Mouse (Mus musculus): ENCODE data around the gene Leap2. TPM values are rescaled to one million over a fixed set of nuclear protein-coding genes. Genes with fewer than 3 reads are reported as not detected.

The Leap2 gene
- not detected for total RNA-seq (2021)
- long read RNA-seq, experiment 1: 0 reads
- long read RNA-seq, experiment 2: 0 reads

DNA sequence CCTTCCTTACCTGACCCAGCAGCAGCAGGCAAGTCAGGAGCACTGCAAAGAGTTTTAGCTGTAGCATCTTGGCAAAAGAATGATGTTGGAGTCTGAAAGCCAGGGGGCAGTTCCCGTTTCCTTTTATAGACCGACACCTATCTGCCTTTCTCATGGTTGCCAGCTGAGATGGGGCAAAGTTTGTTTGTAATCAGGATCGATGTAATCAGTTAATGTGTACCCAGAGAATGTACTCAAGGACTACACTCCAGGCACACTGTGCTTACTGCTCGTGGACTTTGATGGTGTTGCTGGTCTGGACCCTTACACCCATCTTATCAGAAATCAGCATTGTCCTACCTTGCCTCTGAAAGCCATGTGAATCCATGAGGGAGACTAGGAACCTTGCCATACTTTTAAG, at the start of gene Leap2:
Gene Leap2 (minus strand): TSS at position 135 of the 400 bp plus-strand sequence.
- Histone ChIP-seq H3K27ac (no peak within 1 kb of the TSS), H3K4me3 (no peak within 1 kb of the TSS)
- no peak for TF ChIP-seq CTCF (IDR thresholded peaks at IDR 0.05)
- DNase-seq (ENCODE audit: extremely low spot score in 1 of 2, low spot score in 2 of 2): no peak
- intact Hi-C loops (cut with DNase I): no loop called here

DNA sequence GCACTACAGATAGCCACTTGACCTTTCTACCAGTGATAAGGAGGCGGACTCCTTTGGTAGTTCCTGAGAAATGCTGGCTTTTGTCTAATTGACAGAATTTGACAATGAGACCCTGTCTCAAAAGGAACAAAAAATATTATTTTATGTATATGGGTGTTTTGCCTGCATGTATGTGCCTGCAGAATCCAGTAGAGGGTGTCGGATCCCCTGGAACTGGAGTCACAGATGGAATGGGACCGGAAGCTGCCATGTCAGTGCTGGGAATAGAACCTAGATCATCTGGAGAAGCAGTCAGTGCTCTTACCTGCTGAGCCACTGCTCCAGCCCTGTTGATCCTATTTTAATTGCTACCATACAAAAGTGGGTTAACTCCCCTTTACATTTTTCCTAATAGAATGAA, 49.7 kb upstream of the Leap2 start:
- H3K4me3 ChIP-seq: no peak overlapping the region
- intact Hi-C loops (cut with DNase I): loop anchor here (5.0 kb wide), 1 partner anchor 95 kb away; the partner anchor contains the start of gene Kif3a

DNA sequence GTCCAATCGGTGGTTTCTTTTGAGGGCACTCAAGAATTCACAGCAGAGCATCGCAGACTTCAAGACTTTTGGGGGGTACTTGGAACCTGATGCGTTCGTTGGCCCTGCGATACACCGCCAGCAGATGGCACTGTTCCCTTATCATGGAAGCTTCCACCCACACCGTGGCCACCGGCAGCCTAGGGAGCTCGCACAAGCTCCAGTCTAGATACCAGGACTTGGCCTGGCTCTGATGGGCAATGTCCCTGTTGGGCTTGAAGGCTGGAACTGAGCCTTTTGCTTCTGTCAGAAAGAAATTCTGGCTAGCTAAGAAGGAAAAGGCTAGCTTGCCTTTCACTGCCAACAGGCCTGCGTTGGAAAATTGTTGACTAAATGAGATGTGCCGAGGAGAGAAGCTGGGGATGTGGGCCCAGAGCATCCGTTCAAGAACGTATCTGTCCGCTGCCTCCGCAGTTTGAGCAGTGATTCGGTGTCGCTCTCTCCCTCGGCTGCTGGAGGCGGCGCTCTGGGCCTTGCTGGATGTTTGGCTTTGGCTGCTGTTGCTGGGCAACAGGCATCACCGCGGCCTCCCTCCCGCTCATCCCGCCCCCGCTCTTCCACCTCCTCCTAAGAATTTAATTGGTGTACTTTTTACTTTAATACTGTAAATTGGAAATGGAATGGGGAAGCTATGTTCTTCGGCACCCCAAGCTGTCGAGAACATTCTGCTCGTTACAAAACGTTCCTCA, 47.2 kb upstream of the Leap2 start, which contains the start of gene Gm9837:
Gene Gm9837 (minus strand): TSS at position 512 of the 728 bp plus-strand sequence.
- TF ChIP-seq CTCF (IDR thresholded peaks at IDR 0.05): peak; percentile 92
- intact Hi-C loops (cut with DNase I): loop anchor here (1.0 to 10.0 kb wide), 7 partner anchors 27 to 375 kb away; partner anchors contain the start of gene Kif3a
- DNase-seq (ENCODE audit: extremely low spot score in 1 of 2, low spot score in 2 of 2): peak; percentile 91 to 94
- H3K27ac ChIP-seq: peak within 1 kb of the TSS; percentile 85
- H3K4me3 ChIP-seq: peak within 1 kb of the TSS; percentile 29

More for the DNA sequence above, 49.7 kb upstream of the Leap2 start:
- TF ChIP-seq CTCF (IDR thresholded peaks at IDR 0.05): peak; percentile 39
- H3K27ac ChIP-seq: no peak overlapping the region
- no peak for DNase-seq (ENCODE audit: extremely low spot score in 1 of 2, low spot score in 2 of 2)

DNA sequence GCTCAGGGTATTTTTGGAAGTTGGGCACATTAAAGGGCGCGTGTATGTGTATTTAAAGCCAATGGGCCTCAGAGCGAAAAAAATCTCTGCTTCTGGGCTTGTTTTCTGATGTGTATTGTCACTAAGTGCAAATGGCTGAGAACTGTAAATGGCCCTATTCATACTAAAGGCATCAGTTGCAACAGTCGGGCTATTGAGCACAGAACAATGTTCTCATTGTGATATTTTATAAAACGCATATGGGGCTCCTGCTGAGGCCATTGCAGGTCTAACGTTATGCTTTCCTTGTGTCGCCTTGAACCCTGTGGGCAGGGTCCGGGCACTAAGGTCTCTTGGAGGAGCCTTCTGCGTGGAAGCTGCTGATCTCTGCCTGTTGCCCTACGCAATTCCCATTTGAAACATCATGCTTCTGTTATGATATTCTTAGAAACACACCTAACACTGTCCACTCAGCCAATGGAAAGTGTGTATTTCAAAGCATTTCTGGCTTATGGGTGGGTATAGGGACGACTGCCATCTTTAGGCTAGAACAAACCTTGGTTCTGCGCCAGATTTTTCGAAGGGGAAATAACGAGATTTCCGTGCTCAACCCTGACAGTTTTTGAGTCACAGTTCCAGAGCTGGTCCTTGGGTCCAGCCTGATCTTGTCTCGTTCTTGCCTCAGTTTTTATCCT, 46.5 kb upstream of the Leap2 start:
- DNase-seq (ENCODE audit: extremely low spot score in 1 of 2, low spot score in 2 of 2): peak in 1 of 2 experiments; percentile 33
- intact Hi-C loops (cut with DNase I): loop anchor here (10.0 kb wide), 1 partner anchor 375 kb away; no protein-coding TSS in a partner anchor
- Histone ChIP-seq H3K27ac (peak overlapping the region; percentile 85), H3K4me3 (no peak overlapping the region; the same call in 1 of the 2 replicates)
- no peak for TF ChIP-seq CTCF (IDR thresholded peaks at IDR 0.05)

DNA sequence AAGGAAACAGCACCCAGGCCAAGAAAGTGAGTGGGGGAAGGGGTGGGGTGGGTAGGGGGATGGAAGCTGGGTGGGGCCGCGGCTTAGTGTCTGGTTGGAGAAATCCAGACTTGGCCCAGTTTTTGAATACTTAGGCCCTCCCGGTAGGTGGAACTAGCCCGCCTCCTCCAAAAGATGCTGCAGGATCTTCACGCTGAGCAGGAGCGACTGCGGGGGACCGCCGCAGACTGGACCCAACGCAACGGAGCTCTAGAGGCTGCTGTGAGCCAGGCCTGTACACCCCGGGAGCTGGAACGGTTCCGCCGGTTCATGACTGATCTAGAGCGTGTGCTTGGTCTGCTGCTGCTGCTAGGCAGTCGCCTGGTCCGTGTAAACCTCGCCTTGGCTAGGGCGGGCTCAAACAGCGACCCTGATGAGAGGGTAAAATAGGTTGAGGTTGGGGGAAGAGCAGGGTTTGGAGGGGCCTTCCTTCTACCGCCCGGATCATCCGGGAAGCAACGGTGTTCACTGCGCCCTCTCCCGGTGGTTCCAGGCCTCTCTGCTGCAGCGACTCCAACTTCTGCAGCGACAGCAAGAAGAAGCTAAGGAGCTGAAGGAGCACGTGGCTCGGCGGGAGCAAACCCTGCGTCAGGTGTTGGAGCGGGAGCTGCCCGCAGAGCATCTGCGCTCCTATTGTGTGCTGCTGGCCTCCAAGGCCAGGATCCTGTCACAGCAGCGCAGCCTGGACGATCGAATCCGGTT, 43.4 kb upstream of the Leap2 start:
- peak; percentile 85 for TF ChIP-seq CTCF (IDR thresholded peaks at IDR 0.05)
- intact Hi-C loops (cut with DNase I): loop anchor here (10.0 kb wide), 1 partner anchor 378 kb away; no protein-coding TSS in a partner anchor
- peak overlapping the region; percentile 38 for H3K4me3 ChIP-seq
- DNase-seq (ENCODE audit: extremely low spot score in 1 of 2, low spot score in 2 of 2): peak; percentile 85 to 86
- H3K27ac ChIP-seq: peak overlapping the region; percentile 77

DNA sequence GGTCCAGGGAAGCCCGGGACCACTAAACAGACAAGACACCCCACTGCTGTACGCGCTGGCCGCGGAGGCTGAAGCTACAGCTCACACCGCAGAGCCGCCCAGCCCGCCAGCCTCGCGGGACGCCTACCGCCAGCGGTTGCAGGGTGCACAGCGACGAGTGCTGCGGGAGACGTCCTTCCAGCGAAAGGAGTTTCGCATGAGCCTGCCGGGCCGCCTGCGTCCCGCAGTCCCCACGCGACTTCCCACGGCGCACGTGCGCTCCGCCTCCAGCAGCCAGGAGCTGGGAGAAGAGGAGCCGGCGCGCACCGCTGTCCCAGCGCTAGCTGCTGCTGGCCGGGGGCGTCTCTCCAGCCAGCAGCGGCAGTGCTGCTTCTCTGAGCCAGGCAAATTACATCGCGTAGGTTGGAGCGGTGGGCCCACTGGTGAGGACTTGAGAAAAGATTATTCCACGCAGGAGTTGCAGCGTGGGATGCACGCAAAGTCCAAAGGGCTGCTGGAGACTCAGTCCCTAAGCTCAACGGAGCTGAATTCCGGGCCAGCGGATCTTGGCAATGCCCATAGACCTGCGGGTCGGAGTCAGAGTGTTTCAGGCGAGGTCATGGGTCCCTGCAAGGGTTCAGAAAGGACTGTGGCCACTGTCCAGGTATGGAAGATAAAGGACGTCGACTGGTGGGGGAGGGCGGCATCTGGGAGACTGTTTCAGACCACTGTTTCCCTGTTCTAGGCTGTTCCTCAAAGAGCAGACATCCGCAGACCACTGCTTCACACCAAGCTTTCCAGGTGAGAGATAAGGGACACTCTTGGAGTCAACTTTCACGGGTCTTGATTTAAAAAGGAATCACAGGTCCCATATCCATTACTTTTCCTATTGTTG, 40.8 kb upstream of the Leap2 start:
- intact Hi-C loops (cut with DNase I): loop anchor here (10.0 kb wide), 1 partner anchor 381 kb away; no protein-coding TSS in a partner anchor
- H3K27ac ChIP-seq: peak overlapping the region; percentile 74
- H3K4me3 ChIP-seq: peak overlapping the region; percentile 49
- peak; percentile 75 to 78 for DNase-seq (ENCODE audit: extremely low spot score in 1 of 2, low spot score in 2 of 2)
- TF ChIP-seq CTCF (IDR thresholded peaks at IDR 0.05): no peak

DNA sequence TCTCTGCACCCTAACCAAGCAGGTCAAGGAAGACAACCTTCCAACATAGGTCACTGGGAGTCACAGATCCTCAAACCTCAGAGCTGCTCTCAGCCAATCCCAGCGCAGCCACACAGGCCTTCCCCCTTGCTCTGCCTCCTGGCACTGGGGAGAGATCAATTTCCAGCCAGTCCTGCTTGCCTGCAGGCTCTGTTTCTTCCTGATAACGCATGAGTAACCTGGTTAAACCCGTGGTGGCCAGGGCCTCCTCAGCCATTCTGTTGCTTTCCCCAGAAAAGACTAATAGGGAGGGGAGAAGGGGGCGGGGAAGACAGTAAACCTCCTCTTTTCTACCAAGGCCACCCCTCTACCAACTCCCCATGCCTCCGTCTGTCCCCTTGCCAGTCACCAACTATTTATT, 38.8 kb upstream of the Leap2 start:
- intact Hi-C loops (cut with DNase I): loop anchor here (10.0 kb wide), 1 partner anchor 383 kb away; no protein-coding TSS in a partner anchor
- Histone ChIP-seq H3K4me3 (no peak overlapping the region), H3K27ac (no peak overlapping the region)
- TF ChIP-seq CTCF (IDR thresholded peaks at IDR 0.05): no peak
- DNase-seq (ENCODE audit: extremely low spot score in 1 of 2, low spot score in 2 of 2): no peak

DNA sequence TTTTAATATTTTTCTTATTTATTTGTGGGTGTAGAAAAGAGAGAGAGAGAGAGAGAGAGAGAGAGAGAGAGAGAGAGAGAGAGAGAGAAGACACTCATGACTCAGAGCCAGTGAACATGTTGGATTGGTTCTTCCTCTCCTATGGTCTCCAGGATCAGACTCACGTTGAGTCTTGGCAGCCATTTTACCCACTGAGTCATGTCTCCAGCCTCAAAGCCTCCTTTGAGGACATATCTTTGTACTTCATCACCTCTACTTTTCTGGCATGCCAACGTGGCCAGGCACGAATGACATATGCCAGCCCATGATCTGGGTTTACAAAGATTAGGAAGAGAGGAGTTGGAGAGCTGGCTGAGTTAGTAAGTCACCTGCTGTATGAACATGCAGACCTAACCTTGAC, 37.2 kb upstream of the Leap2 start:
- intact Hi-C loops (cut with DNase I): loop anchor here (10.0 kb wide), 1 partner anchor 385 kb away; no protein-coding TSS in a partner anchor
- DNase-seq (ENCODE audit: extremely low spot score in 1 of 2, low spot score in 2 of 2): no peak
- no peak overlapping the region for H3K4me3 ChIP-seq
- TF ChIP-seq CTCF (IDR thresholded peaks at IDR 0.05): no peak
- H3K27ac ChIP-seq: no peak overlapping the region

DNA sequence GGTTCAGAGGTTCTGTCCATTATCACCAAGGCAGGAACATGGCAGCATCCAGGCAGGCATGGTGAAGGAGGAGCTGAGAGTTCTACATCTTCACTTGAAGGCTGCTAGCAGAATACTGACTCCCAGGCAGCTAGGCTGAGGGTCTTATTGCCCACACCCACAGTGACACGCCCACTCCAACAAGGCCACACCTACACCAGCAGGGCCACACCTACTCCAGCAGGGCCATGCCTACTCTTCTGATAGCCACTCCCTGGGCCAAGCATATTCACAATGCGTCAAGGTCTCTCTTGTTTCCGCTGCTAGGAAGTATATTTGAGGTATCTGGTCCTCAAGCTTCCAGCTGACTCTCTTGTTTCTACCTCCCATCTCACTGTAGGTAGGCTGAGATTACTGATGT, 36.0 kb upstream of the Leap2 start:
- Histone ChIP-seq H3K4me3 (no peak overlapping the region), H3K27ac (no peak overlapping the region)
- no peak for TF ChIP-seq CTCF (IDR thresholded peaks at IDR 0.05)

DNA sequence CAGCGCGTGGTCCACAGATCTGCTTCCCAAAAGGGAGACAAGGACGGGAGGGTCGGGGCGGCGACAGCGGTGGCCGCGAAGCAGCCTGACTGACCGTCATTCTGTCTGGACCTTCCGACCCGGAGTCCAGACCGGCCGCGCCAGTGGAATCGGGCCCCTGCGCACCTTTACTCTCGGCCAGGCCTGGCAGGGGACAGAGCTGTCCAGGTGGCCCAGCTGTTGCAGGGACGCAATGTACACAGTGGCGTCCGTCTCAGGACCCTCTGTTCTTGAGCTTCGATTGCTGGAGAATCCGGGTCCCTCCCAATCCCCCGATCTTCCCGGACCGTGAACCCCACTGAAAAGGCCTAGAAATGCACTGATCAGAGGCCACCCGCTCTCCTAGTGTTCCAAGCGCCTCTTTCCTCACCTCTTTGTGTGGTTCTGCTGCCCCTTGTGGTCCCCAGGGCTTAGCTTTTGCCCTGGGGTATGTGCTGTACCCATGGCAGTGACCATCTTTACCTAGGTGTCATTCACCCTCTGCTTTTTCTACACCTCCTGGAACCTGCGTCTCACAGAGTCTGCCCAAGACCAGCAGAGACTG, 34.5 kb upstream of the Leap2 start:
- intact Hi-C loops (cut with DNase I): loop anchor here (10.0 kb wide), 1 partner anchor 1043 kb away; no protein-coding TSS in a partner anchor
- H3K4me3 ChIP-seq: peak overlapping the region; percentile 60
- peak; percentile 21 for TF ChIP-seq CTCF (IDR thresholded peaks at IDR 0.05)
- peak overlapping the region; percentile 71 for H3K27ac ChIP-seq
- DNase-seq (ENCODE audit: extremely low spot score in 1 of 2, low spot score in 2 of 2): no peak

More for the DNA sequence above, 36.0 kb upstream of the Leap2 start:
- intact Hi-C loops (cut with DNase I): loop anchor here (10.0 kb wide), 1 partner anchor 1044 kb away; no protein-coding TSS in a partner anchor
- no peak for DNase-seq (ENCODE audit: extremely low spot score in 1 of 2, low spot score in 2 of 2)
